Mouse (Mus musculus) midbrain, embryonic 16.5 days (tissue): ENCODE results near the gene Amer1. TPM values are rescaled to one million over a fixed set of nuclear protein-coding genes. Genes with fewer than 3 reads are reported as not detected.

Source experiments
- ATAC-seq: fragments of 200-750 bp; cut with Nextera tagmentation; 2 replicates; pipeline ENCODE4 v1.8.0; 2017; ENCODE audit warnings: moderate TSS enrichment
- H3K27ac ChIP-seq: fragments of 300-500 bp; sonication (generic); 2 replicates; pipeline ENCODE4 v1.5.1; 2014; ENCODE audit warnings: mild to moderate bottlenecking, low read length, mixed read lengths
- H3K27me3 ChIP-seq: fragments of 300-500 bp; sonication (generic); 2 replicates; pipeline ENCODE4 v1.6.1; 2014; ENCODE audit warnings: low read depth, low read length, mixed read lengths; ENCODE audit not compliant: control insufficient read depth, insufficient read depth
- H3K36me3 ChIP-seq: fragments of 300-500 bp; sonication (generic); 2 replicates; pipeline ENCODE4 v1.6.1; 2014; ENCODE audit warnings: mild to moderate bottlenecking, low read length, moderate library complexity, mixed read lengths; ENCODE audit not compliant: control insufficient read depth, insufficient read depth
- H3K4me1 ChIP-seq: fragments of 300-500 bp; sonication (generic); 2 replicates; pipeline ENCODE4 v1.6.1; 2014; ENCODE audit warnings: mild to moderate bottlenecking, low read length, mixed read lengths; ENCODE audit not compliant: control insufficient read depth, insufficient read depth
- H3K4me2 ChIP-seq: fragments of 300-500 bp; sonication (generic); 2 replicates; pipeline ENCODE4 v1.6.1; 2014; ENCODE audit warnings: mild to moderate bottlenecking, low read length, mixed read lengths
- H3K4me3 ChIP-seq: fragments of 300-500 bp; sonication (generic); 2 replicates; pipeline ENCODE4 v1.5.1; 2014; ENCODE audit warnings: low read depth, mild to moderate bottlenecking, low read length, moderate library complexity, mixed read lengths
- H3K9ac ChIP-seq: fragments of 300-500 bp; sonication (generic); 2 replicates; pipeline ENCODE4 v1.6.1; 2014; ENCODE audit warnings: low read depth, low read length, mixed read lengths
- H3K9me3 ChIP-seq: fragments of 300-500 bp; sonication (generic); replicated peaks from 2 replicates; pipeline ENCODE4 v1.6.1; 2014; ENCODE audit warnings: mild to moderate bottlenecking, low read length, mixed read lengths; ENCODE audit not compliant: control insufficient read depth, poor library complexity, severe bottlenecking
- WGBS: fragments of 180-500 bp; shearing (Covaris S2); extraction: QIAGEN DNeasy Blood & Tissue Kit; methylation state at CpG from one replicate; pipeline ENCODE4 v1.1.7; 2014; 5-methylcytosine and 5-hydroxymethylcytosine counted together
- polyA plus RNA-seq: library from polyadenylated mRNA; unstranded; fragments of >200 nt; fragmentation: Nextera tagmentation; extraction: Ambion mirVana; gene quantifications from 2 replicates; pipeline ENCODE4 v1.2.1, GENCODE M21; 2015

The Amer1 gene
- polyA plus RNA-seq, 1 experiment from 2014 or later, result 12.7 TPM

DNA sequence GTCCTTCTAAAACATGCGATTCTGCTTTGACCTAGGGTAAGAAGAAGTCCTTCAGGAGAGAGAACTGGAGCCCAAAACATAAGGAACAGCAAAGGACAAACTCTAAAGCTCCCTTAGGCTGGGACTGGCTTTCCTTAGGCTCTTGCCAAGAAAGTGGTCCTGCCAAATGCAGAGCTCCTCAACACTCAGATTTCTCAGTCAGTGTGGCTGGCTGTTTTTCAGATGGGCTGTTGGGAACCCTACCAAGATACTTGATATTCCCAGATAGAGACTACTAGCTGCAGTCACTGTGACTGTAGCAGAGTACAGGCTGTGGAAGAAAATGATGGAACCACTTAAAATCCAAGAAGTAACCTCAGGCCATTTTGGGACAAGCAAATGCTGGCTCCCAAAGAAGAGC, 7.4 kb downstream of the Amer1 start:
- H3K27me3 ChIP-seq, result no peaks in the 10 kb centered on the region
- no peak for ATAC-seq
- H3K9ac ChIP-seq, result no peak overlapping the region
- H3K4me1 ChIP-seq, result peaks cover 7% of the 10 kb centered on the region
- no peak overlapping the region for H3K27ac ChIP-seq
- H3K9me3 ChIP-seq, result no peaks in the 10 kb centered on the region
- no peak overlapping the region for H3K4me3 ChIP-seq
- WGBS, result 91% methylated on average over 1 of the region's 1 CpGs
- H3K4me2 ChIP-seq, result no peak overlapping the region
- no peaks in the 10 kb centered on the region for H3K36me3 ChIP-seq

DNA sequence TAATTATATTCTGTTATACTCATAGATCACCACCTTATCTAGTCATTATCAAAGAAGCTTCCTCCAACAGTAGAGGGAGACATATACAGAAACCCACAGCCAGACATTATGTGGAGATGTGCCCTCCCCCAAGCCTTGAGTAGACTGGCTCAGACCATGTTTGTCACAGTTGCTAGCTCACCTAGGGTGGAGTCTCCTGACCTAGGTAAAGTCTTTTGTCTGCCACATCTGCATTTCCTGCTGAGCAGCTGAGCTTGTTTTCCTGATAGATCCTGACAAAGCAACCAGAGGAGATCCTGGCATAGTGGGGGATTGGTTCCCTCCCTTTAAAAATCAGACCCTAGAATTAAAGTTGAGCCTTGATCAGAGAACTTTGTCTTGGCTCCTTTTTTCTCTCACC, 71.6 kb downstream of the Amer1 start:
- ATAC-seq, result no peak
- Histone ChIP-seq H3K27ac (no peak overlapping the region), H3K9ac (no peak overlapping the region), H3K4me2 (no peak overlapping the region), H3K36me3 (no peaks in the 10 kb centered on the region), H3K4me3 (no peak overlapping the region), H3K27me3 (no peaks in the 10 kb centered on the region), H3K9me3 (no peaks in the 10 kb centered on the region), H3K4me1 (no peaks in the 10 kb centered on the region)

Other genes starting within 250 kb of the Amer1 start
- 46.9 and 48.4 TPM in 2 replicates for gene Arhgef9, start 248.0 kb downstream of the Amer1 start, polyA plus RNA-seq
- 0.16 and 0.24 TPM in 2 replicates for gene Asb12, start 113.1 kb upstream of the Amer1 start, polyA plus RNA-seq
- gene Pfn5, start 113.2 kb upstream of the Amer1 start, polyA plus RNA-seq, result not detected in 2 replicates
- 78.9 and 83.6 TPM in 2 replicates for gene Zc4h2, start 213.6 kb upstream of the Amer1 start, polyA plus RNA-seq